Mouse (Mus musculus) MEL-GATA-1-ER (cell line): Measurements from ENCODE around the gene Dusp12.
A peak's percentile ranks its signal among the peaks of the same experiment; 100 is the strongest.

ENCODE experiments used
- DNase-seq: peaks from one replicate; pipeline ENCODE4 v3.0.0-alpha.2; 2012; ENCODE audit warnings: low read depth; ENCODE audit errors: extremely low read depth

Dusp12 gene

GRCm38 (mm10) chr1:170898413-170899075 lies 13.2 kb upstream of the Dusp12 start:
- no peak for DNase-seq

DNA sequence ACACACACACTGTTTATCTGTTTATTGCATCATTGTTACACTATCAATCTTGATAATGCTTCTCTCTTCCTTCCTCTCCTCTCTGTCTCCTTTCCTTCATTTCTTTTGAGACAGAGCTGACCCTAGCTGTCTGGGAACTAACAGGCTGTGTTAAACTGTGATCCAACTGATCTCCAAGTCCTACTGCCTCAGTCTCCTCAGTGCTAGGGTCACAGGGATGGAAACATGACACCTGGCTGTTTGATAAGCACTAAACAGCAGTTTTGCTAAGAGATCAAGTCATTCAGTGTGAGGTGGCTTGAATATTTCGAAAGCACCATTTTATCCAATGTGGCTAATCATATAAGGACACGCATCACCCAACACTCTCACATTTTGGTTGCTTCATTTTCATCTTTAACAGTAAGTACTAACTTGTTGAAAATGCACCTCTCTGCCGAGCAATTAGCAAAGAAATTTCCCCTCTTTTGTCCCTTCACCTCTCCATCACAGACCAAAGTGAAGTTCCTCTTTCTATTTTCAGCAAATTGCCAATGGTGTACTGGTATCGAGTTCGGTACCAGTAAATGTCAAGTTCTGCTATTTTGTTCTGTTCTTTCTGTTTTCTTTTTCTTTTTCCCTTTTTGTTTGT lies 11.4 kb upstream of the Dusp12 start:
- no peak for DNase-seq

DNA sequence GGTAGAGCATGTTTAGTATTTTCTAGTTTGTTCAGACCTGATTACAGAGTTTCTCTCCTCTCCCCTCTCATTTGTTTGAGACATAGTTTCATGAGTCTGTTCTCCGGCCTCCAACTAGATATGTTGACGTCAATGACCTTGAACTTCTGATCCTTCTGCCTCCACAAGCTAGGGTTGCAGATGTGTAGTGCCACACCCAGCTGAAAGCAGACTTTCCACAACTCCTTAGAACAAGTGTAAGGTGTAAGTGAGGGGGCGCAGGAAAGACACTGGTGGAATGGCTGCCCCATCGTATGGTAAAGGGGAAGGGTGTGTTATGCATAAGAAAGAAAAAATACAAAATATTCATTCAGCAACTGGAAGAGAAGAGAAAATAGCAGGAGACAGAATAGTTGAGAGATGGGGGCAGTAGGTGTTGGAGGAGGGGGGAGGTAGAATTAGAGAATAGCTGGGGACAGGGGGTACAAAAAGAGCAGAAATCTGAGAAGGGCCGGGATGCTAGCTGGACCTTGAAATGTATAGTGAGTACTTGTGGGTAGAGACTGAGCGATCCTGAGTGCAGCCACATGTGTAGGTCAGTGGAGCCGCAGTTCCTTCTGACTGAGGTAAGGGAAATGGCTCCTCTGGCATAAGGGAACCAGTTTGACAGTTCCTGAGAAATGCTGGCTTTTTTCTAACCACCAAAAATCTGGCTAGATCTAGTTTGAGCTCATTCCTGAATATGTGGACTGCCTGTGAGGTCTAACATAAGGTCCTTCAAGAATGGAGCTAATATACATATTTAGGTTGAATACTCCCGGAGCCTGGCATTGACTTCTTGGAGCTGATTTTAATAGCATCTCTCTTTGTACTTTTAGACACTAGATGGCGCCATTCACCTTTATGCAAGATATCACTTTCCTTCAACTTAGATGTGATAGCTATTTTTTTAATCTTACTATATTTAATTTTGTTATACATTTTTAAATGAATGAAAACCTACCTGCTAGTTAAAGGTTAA lies 9.6 kb upstream of the Dusp12 start:
- DNase-seq, result no peak

GRCm38 (mm10) chr1:170892279-170892678 lies 6.9 kb upstream of the Dusp12 start:
- DNase-seq, result no peak

DNA sequence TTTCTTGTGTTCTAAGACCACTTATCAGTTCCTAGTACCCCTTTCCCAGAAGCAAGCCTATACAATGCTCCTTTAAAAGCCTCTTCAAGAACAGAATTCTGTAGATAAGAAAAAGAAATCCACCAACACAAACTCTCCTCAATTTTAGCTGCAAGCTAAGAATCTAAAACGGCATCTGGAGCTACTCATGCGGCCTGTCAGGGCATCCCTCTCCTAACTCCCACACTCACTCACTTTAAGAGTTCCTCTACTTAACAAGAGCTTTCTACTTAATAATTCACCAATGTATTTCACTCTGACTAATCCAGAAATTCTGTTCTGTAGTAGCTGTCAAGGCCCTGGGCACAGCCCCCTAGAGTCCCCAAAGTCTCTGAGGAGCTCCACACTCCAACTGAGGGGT lies 6.3 kb upstream of the Dusp12 start:
- no peak for DNase-seq

DNA sequence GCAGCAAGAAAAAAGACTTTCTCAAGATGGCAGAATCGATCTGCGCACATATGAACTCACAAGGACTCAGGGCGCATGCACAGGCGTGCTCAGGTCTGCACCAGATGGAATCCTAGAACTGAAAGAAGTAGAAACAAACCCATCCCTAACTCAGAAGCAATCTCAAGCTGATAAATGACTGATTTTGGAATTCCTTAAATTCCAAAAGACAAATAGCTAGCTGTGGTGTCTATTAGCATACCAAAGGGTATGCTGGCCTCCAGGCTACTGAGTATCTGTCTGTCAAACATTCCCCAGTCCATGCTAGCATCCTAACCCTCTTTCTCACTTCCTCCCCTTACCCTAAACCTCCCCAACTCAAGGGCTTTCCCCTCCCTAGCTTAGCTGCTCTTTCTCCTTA lies 4.0 kb upstream of the Dusp12 start:
- DNase-seq, result no peak

GRCm38 (mm10) chr1:170886044-170886458 lies 711 bp upstream of the Dusp12 start:
- DNase-seq, result peak; percentile 56

DNA sequence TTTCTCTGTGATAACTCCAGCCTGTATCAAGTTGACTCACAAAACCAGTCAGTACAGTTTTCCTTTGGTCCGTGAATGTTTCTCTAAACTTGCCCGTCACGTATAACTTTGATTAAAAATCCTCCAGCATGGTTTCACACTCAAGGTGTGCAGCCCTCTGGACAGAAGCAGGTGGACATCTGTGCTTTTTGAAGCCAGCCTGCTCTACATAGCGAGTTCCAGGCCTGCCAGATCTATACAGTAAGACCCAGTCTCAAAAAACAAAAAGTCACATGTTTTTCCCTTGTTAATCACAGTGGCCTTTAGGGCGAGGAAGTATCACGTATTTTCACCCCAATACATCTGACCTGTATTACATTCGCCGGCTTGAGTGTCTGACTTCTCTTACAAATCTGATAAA lies 950 bp downstream of the Dusp12 start:
- no peak for DNase-seq

- no peak for DNase-seq
These were observed 2.3 kb downstream of the Dusp12 start for GRCm38 (mm10) chr1:170882915-170883485.

- DNase-seq, result no peak
These were observed 8.4 kb downstream of the Dusp12 start for GRCm38 (mm10) chr1:170876906-170877305.

DNA sequence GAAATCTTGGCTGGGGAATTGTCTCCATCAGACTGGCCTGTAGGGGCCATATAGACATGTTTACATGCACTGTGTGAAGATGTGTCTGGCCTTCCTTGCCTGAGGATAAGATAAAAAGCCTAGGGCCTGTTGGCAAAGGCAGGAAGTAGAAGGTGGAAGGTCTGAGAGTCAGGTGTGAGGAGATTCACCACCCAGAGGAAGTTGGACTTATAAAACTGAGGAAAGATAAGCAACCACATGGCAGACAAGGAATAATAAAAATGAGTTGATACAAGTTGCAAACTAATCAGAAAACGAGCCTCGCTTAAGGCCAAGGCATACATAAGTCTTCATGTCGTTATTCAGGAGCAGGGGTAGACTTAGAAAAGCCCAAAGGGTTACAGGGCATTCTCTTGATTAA lies 9.7 kb downstream of the Dusp12 start:
- no peak for DNase-seq

DNA sequence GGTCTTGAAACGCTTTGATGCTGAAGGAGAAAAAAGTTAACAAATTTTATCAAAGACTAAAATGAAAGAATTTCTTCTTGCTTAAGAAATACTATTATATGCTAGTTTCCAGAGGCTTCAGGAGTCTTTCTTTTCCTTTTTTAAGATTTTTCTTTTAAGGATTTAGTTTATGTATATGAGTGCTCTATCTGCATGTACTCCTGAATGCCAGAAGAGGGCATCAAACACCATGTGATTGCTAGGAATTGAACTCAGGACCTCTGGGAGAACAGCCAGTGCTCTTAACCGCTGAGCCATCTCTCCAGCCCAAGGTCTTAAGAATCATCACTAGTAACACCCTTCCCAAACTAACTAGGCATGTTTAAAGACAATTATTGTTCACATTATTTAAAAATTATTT lies 13.4 kb downstream of the Dusp12 start:
- no peak for DNase-seq

DNA sequence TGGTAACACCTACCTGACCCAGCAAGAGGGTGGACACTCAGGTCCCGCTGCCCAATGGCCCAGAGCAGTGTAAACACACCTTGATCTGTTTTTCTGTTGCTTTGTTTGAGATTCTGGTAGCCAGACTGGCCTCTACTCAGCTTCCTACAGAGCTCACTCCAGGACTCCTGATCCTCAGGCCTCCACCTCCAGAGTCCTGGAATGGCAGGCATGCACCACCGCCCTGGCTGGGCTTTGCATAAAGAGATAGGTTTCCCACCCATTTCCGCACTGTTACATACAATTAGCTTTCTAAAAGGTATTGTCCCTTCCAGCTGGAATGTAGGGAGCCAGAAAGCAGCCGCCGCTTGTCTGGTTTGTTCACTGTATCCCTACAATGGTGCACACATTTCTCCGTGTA lies 13.9 kb downstream of the Dusp12 start:
- no peak for DNase-seq

DNA sequence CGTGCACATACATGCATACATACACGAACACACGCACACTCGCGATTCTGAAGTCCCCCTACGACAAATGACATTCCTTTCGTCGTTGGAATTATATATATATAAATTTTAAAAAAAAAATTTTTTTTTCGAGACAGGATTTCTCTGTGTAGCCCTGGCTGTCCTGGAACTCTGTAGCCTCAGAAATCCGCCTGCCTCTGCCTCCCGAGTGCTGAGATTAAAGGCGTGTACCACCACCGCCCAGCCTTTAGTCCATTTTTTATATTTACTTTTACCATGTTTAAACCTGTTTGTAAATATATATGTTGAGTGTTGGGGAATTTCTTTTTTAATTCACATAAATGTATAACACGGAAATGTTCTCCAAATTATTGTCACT lies 16.4 kb downstream of the Dusp12 start:
- no peak for DNase-seq

DNA sequence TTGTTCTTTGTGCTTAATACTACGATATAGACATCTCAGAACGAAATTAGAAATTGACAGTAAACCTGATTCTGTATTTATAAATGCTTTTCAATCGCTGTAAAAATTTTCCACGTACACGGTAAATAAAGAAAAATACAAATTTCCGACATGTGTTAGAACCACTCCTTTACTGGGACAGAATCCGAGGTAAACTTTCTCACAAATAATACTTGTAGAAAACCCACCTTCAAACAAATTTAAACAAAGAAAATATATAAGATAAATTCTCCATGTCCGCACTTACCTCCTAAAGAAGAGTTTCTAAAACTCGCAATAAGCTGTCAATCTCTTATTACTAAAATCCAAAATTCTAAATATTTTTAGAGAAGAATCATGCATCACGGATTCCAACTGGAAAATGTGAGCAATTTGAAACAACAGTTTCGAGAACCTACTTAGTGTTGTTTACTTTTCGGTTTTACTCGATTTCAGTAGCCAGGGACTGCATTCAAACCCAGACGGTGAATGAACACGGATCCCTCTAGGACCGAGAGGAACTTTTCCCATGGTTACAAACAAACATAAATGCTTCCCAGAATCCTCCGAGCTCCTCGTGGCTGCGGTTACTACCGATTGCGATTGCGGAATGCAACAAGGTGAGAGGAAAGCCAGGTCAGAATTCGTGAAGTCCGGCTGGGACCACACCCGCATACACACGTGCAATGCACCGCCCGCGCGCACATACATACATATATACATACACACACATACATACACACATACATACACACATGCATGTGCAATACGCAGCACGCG lies 17.0 kb downstream of the Dusp12 start:
- DNase-seq, result peak; percentile 85

- DNase-seq, result peak; percentile 91
These were observed 17.6 kb downstream of the Dusp12 start, which contains the start of gene Atf6 for GRCm38 (mm10) chr1:170867691-170868105. Gene Atf6, minus strand, starts transcription at chr1:170867771.

DNA sequence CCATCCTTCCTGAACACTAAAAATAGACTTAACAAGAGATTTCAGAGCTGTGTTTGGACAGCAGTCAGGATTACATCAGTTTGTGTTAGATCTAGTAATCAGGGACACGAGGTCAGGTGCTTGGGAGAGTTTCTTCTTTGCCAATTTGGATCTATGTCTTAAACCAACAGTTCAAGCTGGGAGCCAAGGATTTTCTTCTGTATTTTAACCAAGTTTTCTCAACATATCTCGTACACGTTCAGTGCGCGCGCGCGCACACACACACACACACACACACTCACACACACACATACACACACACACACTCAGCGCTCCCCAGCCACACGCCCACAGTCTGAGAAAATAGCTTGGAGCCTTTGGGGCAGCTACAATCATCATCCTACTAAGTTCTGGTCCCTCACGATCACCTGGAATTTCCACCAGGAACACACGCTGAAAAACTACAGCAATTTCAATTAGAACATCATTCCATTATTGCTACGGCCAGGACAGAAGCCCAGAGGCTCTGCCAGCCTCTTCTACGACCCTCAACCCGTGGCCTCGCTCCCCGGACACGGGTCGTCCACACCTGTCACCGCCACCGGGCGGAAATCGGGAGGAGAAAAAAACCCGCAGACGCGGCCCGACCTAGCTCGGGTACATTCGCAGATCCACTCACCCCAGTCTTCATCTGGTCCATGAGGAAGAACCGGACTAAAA lies 18.2 kb downstream of the Dusp12 start:
- DNase-seq, result no peak

GRCm38 (mm10) chr1:170865406-170865805 lies 19.9 kb downstream of the Dusp12 start:
- DNase-seq, result no peak

- no peak for DNase-seq
These were observed 20.6 kb downstream of the Dusp12 start for GRCm38 (mm10) chr1:170864754-170865153.

DNA sequence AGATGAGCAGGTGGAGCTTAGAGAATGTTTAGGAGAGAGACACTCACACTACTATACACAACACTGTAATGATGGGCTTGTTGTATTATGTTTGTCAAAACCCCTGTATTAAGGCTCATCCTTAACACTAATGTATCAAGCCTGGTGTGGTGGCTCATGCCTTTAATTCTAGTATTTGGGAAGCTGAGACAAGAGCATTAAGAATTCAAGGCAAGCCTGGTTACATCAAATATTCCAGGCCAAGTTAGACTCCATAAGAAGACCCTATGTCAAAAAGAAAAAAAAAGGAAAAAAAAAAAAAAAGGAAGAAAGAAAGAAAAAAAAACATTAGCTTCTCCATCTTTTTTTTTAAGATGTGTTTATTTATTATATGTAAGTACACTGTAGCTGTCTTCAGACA lies 21.1 kb downstream of the Dusp12 start:
- DNase-seq, result no peak
